ENCODE assay signal across 17 mouse cellular contexts in the genomic region with DNA sequence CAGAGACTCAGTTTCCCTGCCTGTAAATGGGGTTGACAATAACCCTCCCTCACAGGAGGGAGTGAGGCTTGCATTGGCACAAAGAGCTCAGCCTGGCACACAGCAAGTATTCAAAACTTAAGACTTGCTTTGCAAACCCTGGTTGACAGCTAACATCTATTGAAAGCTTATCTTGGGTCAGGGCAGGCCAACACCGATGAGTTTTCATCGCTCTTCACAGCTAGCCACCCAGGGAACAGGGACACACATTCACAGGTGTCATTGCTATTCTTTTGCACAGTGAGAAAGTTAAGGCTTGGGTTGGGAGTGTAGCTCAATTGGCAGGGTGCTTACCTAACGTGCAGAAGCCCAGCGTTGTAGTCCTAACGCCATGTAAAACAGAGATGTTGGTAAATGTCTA.
"Had no signal": no experiment of that assay in that cellular context is flagged by ENCODE, and none has a peak within 500 bp of the region (broad histone marks: within the 10 kb centered on the region; RNA-seq: fewer than 3 reads in every experiment).

No protein-coding gene starts in this region.

- H3K9me3 ChIP-seq: lung, embryonic 15.5 days; midbrain, embryonic 10.5 days; midbrain, embryonic 12.5 days; neural tube, embryonic 13.5 days; neural tube, embryonic 15.5 days had no signal

- DNase-seq: lung, adult 2 months; lung, postnatal 4 days; midbrain, embryonic 14.5 days; retina, postnatal 1 day; right cerebral cortex, postnatal 25 days; right cerebral cortex, postnatal 4 days; spleen, adult 18-20 months; thymus, adult 18-20 months; thymus, postnatal 14 days; thymus, postnatal 36 days had no signal

- H3K4me3 ChIP-seq: lung, embryonic 15.5 days; midbrain, embryonic 10.5 days; midbrain, embryonic 12.5 days; myocyte; neural tube, embryonic 13.5 days; neural tube, embryonic 15.5 days had no signal

- H3K27ac ChIP-seq: lung, embryonic 15.5 days; midbrain, embryonic 10.5 days; midbrain, embryonic 12.5 days; neural tube, embryonic 13.5 days; neural tube, embryonic 15.5 days had no signal

- H3K27me3 ChIP-seq: lung, embryonic 15.5 days; neural tube, embryonic 13.5 days; neural tube, embryonic 15.5 days had no signal

- H3K36me3 ChIP-seq: lung, embryonic 15.5 days; midbrain, embryonic 10.5 days; midbrain, embryonic 12.5 days; neural tube, embryonic 13.5 days; neural tube, embryonic 15.5 days had no signal

- H3K4me2 ChIP-seq: lung, embryonic 15.5 days; midbrain, embryonic 12.5 days; neural tube, embryonic 13.5 days; neural tube, embryonic 15.5 days had no signal

- H3K9ac ChIP-seq: lung, embryonic 15.5 days; midbrain, embryonic 12.5 days; neural tube, embryonic 13.5 days; neural tube, embryonic 15.5 days had no signal

- ATAC-seq: midbrain, embryonic 16.5 days had no signal
